Mouse (Mus musculus): ENCODE measurements around the gene Ephb2. TPM values are rescaled to one million over a fixed set of nuclear protein-coding genes. Genes with fewer than 3 reads are reported as not detected.

Gene Ephb2
- polyA plus RNA-seq, 1 experiment: 16.8 TPM

GRCm38 (mm10) chr4:136721937-136722336 is 113.9 kb downstream of the Ephb2 start:
- Histone ChIP-seq H3K79me3 (ENCODE audit: low read depth) (no peaks in the 10 kb centered on the region), H3K27me3 (ENCODE audit: control insufficient read depth, insufficient read depth, insufficient read length) (no peaks in the 10 kb centered on the region), H3ac (ENCODE audit: control insufficient read depth, insufficient read length, low read depth) (no peak overlapping the region), H3K4me3 (ENCODE audit: insufficient read depth, poor library complexity, severe bottlenecking) (no peak overlapping the region), H3K79me2 (ENCODE audit: control insufficient read depth, insufficient read depth) (no peaks in the 10 kb centered on the region), H3K36me3 (ENCODE audit: control insufficient read depth, insufficient read depth) (no peaks in the 10 kb centered on the region)
- TF ChIP-seq MYOG (IDR thresholded peaks at IDR 0.05; ENCODE audit: control insufficient read depth, extremely low read depth, insufficient read length) (no peak), MYOD1 (IDR thresholded peaks at IDR 0.05; ENCODE audit: control insufficient read depth, insufficient read length, low read depth) (no peak), CTCF (IDR thresholded peaks at IDR 0.05; ENCODE audit: control insufficient read depth, insufficient read depth, insufficient read length) (no peak)

DNA sequence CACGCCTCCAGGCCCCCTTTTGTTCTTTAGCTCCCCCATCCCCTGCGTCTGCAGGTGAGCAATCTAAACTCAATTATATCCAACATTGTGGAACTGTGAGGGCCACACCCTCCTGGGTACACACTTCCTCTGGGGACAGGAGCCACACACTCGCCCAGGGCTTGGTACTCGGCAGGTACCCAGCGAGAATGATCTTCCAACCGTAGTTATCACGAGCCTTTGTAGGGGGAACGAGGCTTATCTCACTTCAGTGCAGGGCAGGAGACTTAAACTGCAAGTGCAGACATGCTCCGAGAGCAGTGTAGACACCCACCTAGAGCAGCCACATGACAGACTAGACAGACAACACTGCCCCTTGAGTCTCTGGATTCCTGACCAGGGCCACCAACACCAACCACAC is 115.8 kb downstream of the Ephb2 start:
- no peak for TF ChIP-seq CEBPB (IDR thresholded peaks at IDR 0.05; ENCODE audit: low read depth)
- TF ChIP-seq CTCF (IDR thresholded peaks at IDR 0.05; ENCODE audit: control insufficient read depth, insufficient read depth, insufficient read length): no peak
- TF ChIP-seq MAX (IDR thresholded peaks at IDR 0.05): no peak
- TF ChIP-seq USF1 (IDR thresholded peaks at IDR 0.05; ENCODE audit: low read depth): no peak
- no peak for TF ChIP-seq MYOG (IDR thresholded peaks at IDR 0.05; ENCODE audit: control insufficient read depth, extremely low read depth, insufficient read length)
- no peaks in the 10 kb centered on the region for H3K27me3 ChIP-seq (ENCODE audit: control insufficient read depth, insufficient read depth, insufficient read length)
- no peaks in the 10 kb centered on the region for H3K36me3 ChIP-seq (ENCODE audit: control insufficient read depth, insufficient read depth)
- H3K4me3 ChIP-seq (ENCODE audit: insufficient read depth, poor library complexity, severe bottlenecking): no peak overlapping the region
- no peaks in the 10 kb centered on the region for H3K79me3 ChIP-seq (ENCODE audit: low read depth)
- H3ac ChIP-seq (ENCODE audit: control insufficient read depth, insufficient read length, low read depth): no peak overlapping the region
- no peaks in the 10 kb centered on the region for H3K79me2 ChIP-seq (ENCODE audit: control insufficient read depth, insufficient read depth)

DNA sequence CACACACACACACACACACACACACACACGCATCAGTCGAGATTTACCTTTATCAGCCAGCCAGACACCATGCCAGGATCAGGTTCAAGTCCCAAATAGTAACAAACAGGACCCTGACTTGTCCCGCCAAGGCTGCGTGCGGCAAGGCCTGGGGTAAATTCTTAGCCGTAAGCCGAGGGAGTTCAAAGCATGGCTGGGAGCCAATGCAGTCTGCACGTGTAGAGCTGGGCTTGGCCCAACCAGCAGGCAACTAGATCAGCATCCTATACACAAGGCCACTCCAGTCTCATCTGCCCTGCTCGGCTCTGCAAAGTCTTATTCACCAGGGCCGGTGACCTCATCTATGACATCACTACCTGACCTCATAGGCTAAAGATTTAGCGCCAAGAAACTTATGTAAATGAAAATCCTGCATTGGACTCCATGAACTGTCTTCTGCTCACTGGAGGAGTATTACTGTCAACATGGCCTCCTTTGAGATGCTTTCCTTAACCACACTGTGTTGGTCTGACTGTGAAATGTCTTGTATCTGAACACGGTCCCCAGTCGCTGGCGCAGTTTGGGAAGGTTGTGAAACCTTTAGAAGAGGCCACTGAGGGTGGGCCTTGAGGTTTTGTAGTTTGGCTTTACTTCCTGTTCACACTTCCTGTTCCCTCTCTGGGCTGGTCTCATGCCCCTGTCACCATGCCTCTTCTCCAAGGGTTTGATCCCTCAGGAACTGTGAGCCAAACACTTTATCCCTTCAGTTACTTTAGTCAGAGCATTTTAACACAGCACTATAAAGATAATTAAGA is 117.4 kb downstream of the Ephb2 start:
- Histone ChIP-seq H3K27me3 (ENCODE audit: control insufficient read depth, insufficient read depth, insufficient read length) (no peaks in the 10 kb centered on the region), H3K4me3 (ENCODE audit: insufficient read depth, poor library complexity, severe bottlenecking) (no peak overlapping the region), H3K79me3 (ENCODE audit: low read depth) (no peaks in the 10 kb centered on the region), H3K36me3 (ENCODE audit: control insufficient read depth, insufficient read depth) (no peaks in the 10 kb centered on the region), H3K79me2 (ENCODE audit: control insufficient read depth, insufficient read depth) (no peaks in the 10 kb centered on the region), H3ac (ENCODE audit: control insufficient read depth, insufficient read length, low read depth) (no peak overlapping the region)
- TF ChIP-seq CTCF (IDR thresholded peaks at IDR 0.05; ENCODE audit: control insufficient read depth, insufficient read depth, insufficient read length) (no peak), FOSL1 (IDR thresholded peaks at IDR 0.05; ENCODE audit: insufficient read depth, low read length, poor library complexity, severe bottlenecking) (no peak), MYOD1 (IDR thresholded peaks at IDR 0.05; ENCODE audit: control insufficient read depth, insufficient read length, low read depth) (no peak), USF1 (IDR thresholded peaks at IDR 0.05; ENCODE audit: low read depth) (no peak), CEBPB (IDR thresholded peaks at IDR 0.05; ENCODE audit: low read depth) (no peak), MAX (IDR thresholded peaks at IDR 0.05) (no peak)

- Histone ChIP-seq H3K36me3 (ENCODE audit: control insufficient read depth, insufficient read depth) (no peaks in the 10 kb centered on the region), H3K79me2 (ENCODE audit: control insufficient read depth, insufficient read depth) (no peaks in the 10 kb centered on the region), H3K4me3 (ENCODE audit: insufficient read depth, poor library complexity, severe bottlenecking) (no peak overlapping the region), H3ac (ENCODE audit: control insufficient read depth, insufficient read length, low read depth) (no peak overlapping the region), H3K27me3 (ENCODE audit: control insufficient read depth, insufficient read depth, insufficient read length) (no peaks in the 10 kb centered on the region), H3K79me3 (ENCODE audit: low read depth) (no peaks in the 10 kb centered on the region)
- TF ChIP-seq MYOG (IDR thresholded peaks at IDR 0.05; ENCODE audit: control insufficient read depth, extremely low read depth, insufficient read length) (no peak), MAX (IDR thresholded peaks at IDR 0.05) (no peak), CTCF (IDR thresholded peaks at IDR 0.05; ENCODE audit: control insufficient read depth, insufficient read depth, insufficient read length) (no peak), MYOD1 (IDR thresholded peaks at IDR 0.05; ENCODE audit: control insufficient read depth, insufficient read length, low read depth) (no peak), USF1 (IDR thresholded peaks at IDR 0.05; ENCODE audit: low read depth) (no peak), FOSL1 (IDR thresholded peaks at IDR 0.05; ENCODE audit: insufficient read depth, low read length, poor library complexity, severe bottlenecking) (no peak), CEBPB (IDR thresholded peaks at IDR 0.05; ENCODE audit: low read depth) (no peak)
Observed at GRCm38 (mm10) chr4:136716561-136716972, 119.2 kb downstream of the Ephb2 start.

DNA sequence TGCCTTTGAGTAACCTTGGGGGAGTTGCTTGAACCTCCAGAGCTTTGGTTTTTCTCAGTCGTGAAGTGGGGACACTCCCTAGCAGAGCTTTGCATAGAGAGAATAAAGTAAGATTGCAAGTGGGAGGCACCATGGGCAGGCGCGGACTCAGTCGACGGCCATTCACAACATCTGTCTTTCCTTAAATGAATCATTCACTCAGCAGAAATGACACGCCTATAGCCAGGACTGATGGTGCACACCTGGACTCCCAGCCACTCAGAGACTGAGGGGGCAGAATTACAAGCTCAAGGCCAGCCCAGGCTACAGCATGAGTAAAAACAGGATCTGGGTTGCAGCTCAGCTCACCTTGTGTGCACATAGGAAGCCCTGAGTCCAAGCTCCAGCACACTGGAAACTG is 121.3 kb downstream of the Ephb2 start:
- Histone ChIP-seq H3K27me3 (ENCODE audit: control insufficient read depth, insufficient read depth, insufficient read length) (no peaks in the 10 kb centered on the region), H3K36me3 (ENCODE audit: control insufficient read depth, insufficient read depth) (no peaks in the 10 kb centered on the region), H3K79me2 (ENCODE audit: control insufficient read depth, insufficient read depth) (no peaks in the 10 kb centered on the region), H3K79me3 (ENCODE audit: low read depth) (no peaks in the 10 kb centered on the region), H3K4me3 (ENCODE audit: insufficient read depth, poor library complexity, severe bottlenecking) (no peak overlapping the region), H3ac (ENCODE audit: control insufficient read depth, insufficient read length, low read depth) (no peak overlapping the region)
- TF ChIP-seq FOSL1 (IDR thresholded peaks at IDR 0.05; ENCODE audit: insufficient read depth, low read length, poor library complexity, severe bottlenecking): no peak
- no peak for TF ChIP-seq USF1 (IDR thresholded peaks at IDR 0.05; ENCODE audit: low read depth)
- no peak for TF ChIP-seq MYOG (IDR thresholded peaks at IDR 0.05; ENCODE audit: control insufficient read depth, extremely low read depth, insufficient read length)
- no peak for TF ChIP-seq MYOD1 (IDR thresholded peaks at IDR 0.05; ENCODE audit: control insufficient read depth, insufficient read length, low read depth)
- no peak for TF ChIP-seq MAX (IDR thresholded peaks at IDR 0.05)
- no peak for TF ChIP-seq CEBPB (IDR thresholded peaks at IDR 0.05; ENCODE audit: low read depth)
- no peak for TF ChIP-seq CTCF (IDR thresholded peaks at IDR 0.05; ENCODE audit: control insufficient read depth, insufficient read depth, insufficient read length)

DNA sequence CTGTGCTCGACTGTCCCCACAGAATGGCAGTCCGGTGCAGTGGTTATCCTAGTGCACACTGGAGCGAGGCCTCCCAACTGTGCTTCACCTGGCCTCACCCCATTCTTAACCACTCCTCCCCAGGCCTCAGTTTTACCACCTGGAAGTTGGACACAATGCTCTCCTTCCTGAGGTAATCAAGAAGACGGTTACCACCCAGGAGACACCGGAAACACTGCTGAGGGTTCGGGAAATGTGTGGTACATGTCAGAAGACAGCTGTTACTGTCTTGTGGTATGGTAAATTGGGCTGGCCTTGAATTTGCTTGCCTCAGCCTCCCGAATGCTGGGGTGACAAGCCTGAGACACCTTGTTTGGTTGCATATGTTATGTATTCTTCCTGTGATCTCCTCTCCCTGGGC is 121.9 kb downstream of the Ephb2 start:
- no peaks in the 10 kb centered on the region for H3K79me3 ChIP-seq (ENCODE audit: low read depth)
- no peaks in the 10 kb centered on the region for H3K79me2 ChIP-seq (ENCODE audit: control insufficient read depth, insufficient read depth)
- no peak overlapping the region for H3ac ChIP-seq (ENCODE audit: control insufficient read depth, insufficient read length, low read depth)
- TF ChIP-seq MYOD1 (IDR thresholded peaks at IDR 0.05; ENCODE audit: control insufficient read depth, insufficient read length, low read depth) (no peak), FOSL1 (IDR thresholded peaks at IDR 0.05; ENCODE audit: insufficient read depth, low read length, poor library complexity, severe bottlenecking) (no peak), USF1 (IDR thresholded peaks at IDR 0.05; ENCODE audit: low read depth) (no peak), CTCF (IDR thresholded peaks at IDR 0.05; ENCODE audit: control insufficient read depth, insufficient read depth, insufficient read length) (no peak), MYOG (IDR thresholded peaks at IDR 0.05; ENCODE audit: control insufficient read depth, extremely low read depth, insufficient read length) (no peak), MAX (IDR thresholded peaks at IDR 0.05) (no peak), CEBPB (IDR thresholded peaks at IDR 0.05; ENCODE audit: low read depth) (no peak)
- no peaks in the 10 kb centered on the region for H3K27me3 ChIP-seq (ENCODE audit: control insufficient read depth, insufficient read depth, insufficient read length)
- no peak overlapping the region for H3K4me3 ChIP-seq (ENCODE audit: insufficient read depth, poor library complexity, severe bottlenecking)
- no peaks in the 10 kb centered on the region for H3K36me3 ChIP-seq (ENCODE audit: control insufficient read depth, insufficient read depth)

Data from C2C12 (cell line).